Mouse (Mus musculus): ENCODE measurements around the gene Sarnp. TPM values are rescaled to one million over a fixed set of nuclear protein-coding genes. Genes with fewer than 3 reads are reported as not detected.

The Sarnp gene
- polyA plus RNA-seq, 1 experiment, result 12.3 TPM

- DNase-seq, result no peak
- peak overlapping the region; percentile 37; the same call in 1 of the 2 replicates for H3K27ac ChIP-seq (ENCODE audit: control insufficient read depth, insufficient read depth, low read length)
- peaks cover 26% of the 10 kb centered on the region for H3K27me3 ChIP-seq (ENCODE audit: control insufficient read depth, insufficient read depth, low read length)
- 4% methylated on average over 39 of the region's 41 CpGs for WGBS
- no peaks in the 10 kb centered on the region for H3K36me3 ChIP-seq (ENCODE audit: control insufficient read depth, insufficient read depth, low read length)
- no peak for TF ChIP-seq POLR2A (IDR thresholded peaks at IDR 0.05; ENCODE audit: control insufficient read depth, extremely low read depth, insufficient read depth, low read length, poor library complexity)
- TF ChIP-seq CTCF (IDR thresholded peaks at IDR 0.05; ENCODE audit: borderline replicate concordance, control insufficient read depth, extremely low read depth, insufficient read depth, low read length, poor library complexity), result no peak
- peaks cover 4% of the 10 kb centered on the region for H3K4me1 ChIP-seq (replicated peaks; ENCODE audit: control insufficient read depth, insufficient read depth, low read length)
- H3K4me3 ChIP-seq (ENCODE audit: control insufficient read depth, insufficient read depth, low read length), result peak overlapping the region; percentile 36
Observed at GRCm38 (mm10) chr10:128909567-128910028, 92.5 kb downstream of the Sarnp start.

- 6% methylated on average over 65 of the region's 66 CpGs for WGBS
- Histone ChIP-seq H3K27ac (ENCODE audit: control insufficient read depth, insufficient read depth, low read length) (no peak overlapping the region), H3K36me3 (ENCODE audit: control insufficient read depth, insufficient read depth, low read length) (no peaks in the 10 kb centered on the region), H3K4me1 (replicated peaks; ENCODE audit: control insufficient read depth, insufficient read depth, low read length) (peaks cover 4% of the 10 kb centered on the region), H3K4me3 (ENCODE audit: control insufficient read depth, insufficient read depth, low read length) (peak overlapping the region; percentile 36), H3K27me3 (ENCODE audit: control insufficient read depth, insufficient read depth, low read length) (peaks cover 26% of the 10 kb centered on the region)
- TF ChIP-seq POLR2A (IDR thresholded peaks at IDR 0.05; ENCODE audit: control insufficient read depth, extremely low read depth, insufficient read depth, low read length, poor library complexity) (no peak), CTCF (IDR thresholded peaks at IDR 0.05; ENCODE audit: borderline replicate concordance, control insufficient read depth, extremely low read depth, insufficient read depth, low read length, poor library complexity) (no peak)
- no peak for DNase-seq
Observed at GRCm38 (mm10) chr10:128910066-128910841, 93.1 kb downstream of the Sarnp start.

GRCm38 (mm10) chr10:128911430-128911829, 94.3 kb downstream of the Sarnp start:
- H3K4me3 ChIP-seq (ENCODE audit: control insufficient read depth, insufficient read depth, low read length), result no peak overlapping the region
- 44% methylated on average over 6 of the region's 6 CpGs for WGBS
- DNase-seq, result no peak
- no peak overlapping the region for H3K27ac ChIP-seq (ENCODE audit: control insufficient read depth, insufficient read depth, low read length)
- no peaks in the 10 kb centered on the region for H3K36me3 ChIP-seq (ENCODE audit: control insufficient read depth, insufficient read depth, low read length)
- peaks cover 26% of the 10 kb centered on the region for H3K27me3 ChIP-seq (ENCODE audit: control insufficient read depth, insufficient read depth, low read length)
- TF ChIP-seq CTCF (IDR thresholded peaks at IDR 0.05; ENCODE audit: borderline replicate concordance, control insufficient read depth, extremely low read depth, insufficient read depth, low read length, poor library complexity) (no peak), POLR2A (IDR thresholded peaks at IDR 0.05; ENCODE audit: control insufficient read depth, extremely low read depth, insufficient read depth, low read length, poor library complexity) (no peak)
- peaks cover 4% of the 10 kb centered on the region for H3K4me1 ChIP-seq (replicated peaks; ENCODE audit: control insufficient read depth, insufficient read depth, low read length)

GRCm38 (mm10) chr10:128912268-128912667, 95.1 kb downstream of the Sarnp start:
- WGBS, result 86% methylated on average over 3 of the region's 4 CpGs
- Histone ChIP-seq H3K27ac (ENCODE audit: control insufficient read depth, insufficient read depth, low read length) (no peak overlapping the region), H3K4me3 (ENCODE audit: control insufficient read depth, insufficient read depth, low read length) (no peak overlapping the region), H3K36me3 (ENCODE audit: control insufficient read depth, insufficient read depth, low read length) (no peaks in the 10 kb centered on the region), H3K27me3 (ENCODE audit: control insufficient read depth, insufficient read depth, low read length) (peaks cover 26% of the 10 kb centered on the region), H3K4me1 (replicated peaks; ENCODE audit: control insufficient read depth, insufficient read depth, low read length) (peaks cover 4% of the 10 kb centered on the region)
- TF ChIP-seq POLR2A (IDR thresholded peaks at IDR 0.05; ENCODE audit: control insufficient read depth, extremely low read depth, insufficient read depth, low read length, poor library complexity) (no peak), CTCF (IDR thresholded peaks at IDR 0.05; ENCODE audit: borderline replicate concordance, control insufficient read depth, extremely low read depth, insufficient read depth, low read length, poor library complexity) (no peak)
- no peak for DNase-seq

DNA sequence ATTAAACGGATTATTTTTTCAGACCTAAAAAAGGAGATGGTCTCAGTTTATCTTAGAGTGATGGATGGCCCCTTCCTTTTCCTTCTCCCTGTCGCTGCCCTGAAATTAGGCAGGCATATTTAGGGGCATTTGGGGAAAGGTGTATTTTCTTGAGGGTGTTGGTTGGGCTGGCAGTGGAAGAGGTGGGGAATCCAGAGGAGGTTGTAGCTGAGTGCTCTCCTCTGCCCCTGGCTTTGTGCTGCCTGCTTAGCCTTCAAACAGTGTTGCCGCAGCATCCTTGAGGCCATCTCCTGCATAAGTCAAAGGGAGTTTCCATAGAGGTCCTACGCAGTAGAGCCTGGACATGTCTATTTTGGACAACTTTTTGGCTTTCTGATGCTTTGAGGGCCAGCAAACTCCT, 95.7 kb downstream of the Sarnp start:
- WGBS, result 81% methylated on average over 4 of the region's 4 CpGs
- Histone ChIP-seq H3K4me3 (ENCODE audit: control insufficient read depth, insufficient read depth, low read length) (no peak overlapping the region), H3K36me3 (ENCODE audit: control insufficient read depth, insufficient read depth, low read length) (no peaks in the 10 kb centered on the region), H3K4me1 (replicated peaks; ENCODE audit: control insufficient read depth, insufficient read depth, low read length) (peaks cover 4% of the 10 kb centered on the region), H3K27me3 (ENCODE audit: control insufficient read depth, insufficient read depth, low read length) (peaks cover 26% of the 10 kb centered on the region), H3K27ac (ENCODE audit: control insufficient read depth, insufficient read depth, low read length) (no peak overlapping the region)
- no peak for TF ChIP-seq POLR2A (IDR thresholded peaks at IDR 0.05; ENCODE audit: control insufficient read depth, extremely low read depth, insufficient read depth, low read length, poor library complexity)
- no peak for TF ChIP-seq CTCF (IDR thresholded peaks at IDR 0.05; ENCODE audit: borderline replicate concordance, control insufficient read depth, extremely low read depth, insufficient read depth, low read length, poor library complexity)
- no peak for DNase-seq

- H3K36me3 ChIP-seq (ENCODE audit: control insufficient read depth, insufficient read depth, low read length), result no peaks in the 10 kb centered on the region
- H3K4me3 ChIP-seq (ENCODE audit: control insufficient read depth, insufficient read depth, low read length), result no peak overlapping the region
- no peak overlapping the region for H3K27ac ChIP-seq (ENCODE audit: control insufficient read depth, insufficient read depth, low read length)
- DNase-seq, result peak; percentile 82
- H3K27me3 ChIP-seq (ENCODE audit: control insufficient read depth, insufficient read depth, low read length), result peaks cover 26% of the 10 kb centered on the region
- H3K4me1 ChIP-seq (replicated peaks; ENCODE audit: control insufficient read depth, insufficient read depth, low read length), result peaks cover 4% of the 10 kb centered on the region
- TF ChIP-seq CTCF (IDR thresholded peaks at IDR 0.05; ENCODE audit: borderline replicate concordance, control insufficient read depth, extremely low read depth, insufficient read depth, low read length, poor library complexity) (no peak), POLR2A (IDR thresholded peaks at IDR 0.05; ENCODE audit: control insufficient read depth, extremely low read depth, insufficient read depth, low read length, poor library complexity) (no peak)
- WGBS, result 25% methylated on average over 5 of the region's 5 CpGs
Observed at GRCm38 (mm10) chr10:128913219-128913618, 96.1 kb downstream of the Sarnp start.
